Mouse (Mus musculus) embryonic fibroblast, embryonic 13.5 days (primary cell): Measurements from ENCODE around the gene Lcmt2. TPM values are rescaled to one million over a fixed set of nuclear protein-coding genes. Genes with fewer than 3 reads are reported as not detected.
A peak's percentile ranks its signal among the peaks of the same experiment; 100 is the strongest.

Experiments used
- H3K27ac ChIP-seq: 2 replicates; pipeline ENCODE4 v1.5.1; 2012; ENCODE audit warnings: low read length, control low read depth, inconsistent platforms; ENCODE audit not compliant: insufficient read depth
- H3K4me1 ChIP-seq: 2 replicates; pipeline ENCODE4 v1.6.1; 2011; ENCODE audit warnings: low read length; ENCODE audit not compliant: control insufficient read depth, insufficient read depth
- H3K4me3 ChIP-seq: 2 replicates; pipeline ENCODE4 v1.5.1; 2011; ENCODE audit warnings: mild to moderate bottlenecking, control low read depth, low read length; ENCODE audit not compliant: insufficient read depth
- CTCF ChIP-seq: IDR thresholded peaks from 2 replicates; pipeline ENCODE4 v1.5.1; 2011; ENCODE audit warnings: mild to moderate bottlenecking, control low read depth, low read length, moderate library complexity, borderline replicate concordance; ENCODE audit not compliant: insufficient read depth
- POLR2A ChIP-seq: IDR thresholded peaks from 2 replicates; pipeline ENCODE4 v1.6.1; 2011; ENCODE audit warnings: low read depth, mild to moderate bottlenecking, control low read depth, low read length, moderate library complexity
- polyA plus RNA-seq: library from polyadenylated mRNA; stranded (reverse); fragments of >200 nt; gene quantifications from 2 replicates; pipeline ENCODE4 v1.2.4, GENCODE M21; 2011; ENCODE audit warnings: low read depth; ENCODE audit not compliant: missing spikeins, insufficient read length

The Lcmt2 gene
- polyA plus RNA-seq: 4.4 and 5.5 TPM in 2 replicates

- peak within 1 kb of the TSS; percentile 81 for H3K27ac ChIP-seq
- peaks cover 2% of the 10 kb centered on the region for H3K4me1 ChIP-seq
- TF ChIP-seq POLR2A (peak; percentile 92), CTCF (no peak)
- peak within 1 kb of the TSS; percentile 65 for H3K4me3 ChIP-seq
Observed at GRCm38 (mm10) chr2:121140018-121140882, at the start of gene Lcmt2, which contains the start of gene Adal. TSS of gene Lcmt2 (minus strand) at chr2:121140653. TSS of gene Adal (plus strand) at chr2:121140428.

DNA sequence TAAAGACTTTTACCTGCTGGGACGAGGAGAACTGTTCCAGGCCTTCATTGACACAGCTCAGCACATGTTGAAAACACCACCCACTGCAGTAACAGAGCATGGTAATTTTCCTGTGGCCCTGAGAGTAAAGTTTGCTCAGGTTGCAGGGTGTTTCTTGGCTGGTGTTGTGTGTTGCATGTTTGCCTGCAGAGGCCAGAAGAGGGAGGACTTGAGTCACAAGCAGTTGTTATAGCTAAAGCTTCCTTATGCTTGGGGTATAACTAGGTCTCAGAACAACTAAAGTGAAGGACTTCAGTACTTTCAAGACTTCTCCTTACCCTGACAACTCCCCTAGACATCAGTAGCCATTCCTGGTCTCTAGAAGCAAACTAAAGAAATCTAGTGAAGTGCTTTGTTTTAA, 48.1 kb upstream of the Lcmt2 start:
- H3K27ac ChIP-seq: no peak overlapping the region
- TF ChIP-seq POLR2A (no peak), CTCF (no peak)

GRCm38 (mm10) chr2:121184142-121184541, 43.7 kb upstream of the Lcmt2 start:
- no peak overlapping the region for H3K4me3 ChIP-seq
- TF ChIP-seq POLR2A: no peak
- TF ChIP-seq CTCF: no peak
- no peak overlapping the region for H3K27ac ChIP-seq
- no peaks in the 10 kb centered on the region for H3K4me1 ChIP-seq

More for the DNA sequence above, 48.1 kb upstream of the Lcmt2 start:
- no peak overlapping the region for H3K4me3 ChIP-seq
- no peaks in the 10 kb centered on the region for H3K4me1 ChIP-seq

DNA sequence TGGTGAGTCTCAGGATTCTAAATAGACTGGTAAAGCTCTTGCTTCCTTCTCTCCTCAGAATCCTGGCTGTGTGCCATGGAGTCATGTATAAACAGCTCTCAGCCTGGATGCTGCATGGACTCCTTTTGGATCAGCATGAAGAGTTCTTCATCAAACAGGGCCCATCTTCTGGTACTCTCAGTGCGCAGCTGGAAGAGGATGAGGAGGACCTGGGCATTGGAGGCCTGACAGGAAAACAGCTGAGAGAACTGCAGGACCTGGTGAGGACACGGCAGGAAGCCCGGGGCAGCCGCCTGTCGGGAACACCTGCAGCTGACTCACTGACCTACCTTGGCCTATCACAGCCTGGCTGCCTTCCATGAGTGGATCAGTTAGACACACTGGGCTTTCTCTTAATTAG, 43.0 kb upstream of the Lcmt2 start:
- no peak overlapping the region for H3K4me3 ChIP-seq
- H3K4me1 ChIP-seq: no peaks in the 10 kb centered on the region
- TF ChIP-seq CTCF (no peak), POLR2A (no peak)
- H3K27ac ChIP-seq: no peak overlapping the region

GRCm38 (mm10) chr2:121178828-121179479, 38.5 kb upstream of the Lcmt2 start:
- H3K27ac ChIP-seq: no peak overlapping the region
- no peak overlapping the region for H3K4me3 ChIP-seq
- no peaks in the 10 kb centered on the region for H3K4me1 ChIP-seq
- TF ChIP-seq POLR2A (no peak), CTCF (no peak)

GRCm38 (mm10) chr2:121170980-121171742, 30.7 kb upstream of the Lcmt2 start, which contains the start of gene Zscan29:
TSS of gene Zscan29 (minus strand) at chr2:121171125.
- Histone ChIP-seq H3K27ac (peak within 1 kb of the TSS; percentile 74), H3K4me3 (peak within 1 kb of the TSS; percentile 89), H3K4me1 (no peaks in the 10 kb centered on the region; the same call in 1 of the 2 replicates)
- 0 out of 2 replicates have a peak, but pooled peaks have one; percentile 2 for TF ChIP-seq CTCF
- TF ChIP-seq POLR2A: peak; percentile 92

- Histone ChIP-seq H3K4me1 (no peaks in the 10 kb centered on the region; the same call in 1 of the 2 replicates), H3K27ac (peak within 1 kb of the TSS; percentile 74), H3K4me3 (peak within 1 kb of the TSS; percentile 89)
- TF ChIP-seq CTCF (no peak), POLR2A (no peak; the same call in 1 of the 2 replicates)
Observed at GRCm38 (mm10) chr2:121170481-121170971, 30.1 kb upstream of the Lcmt2 start, which contains the start of gene Tubgcp4. TSS of gene Tubgcp4 (plus strand) at chr2:121170654.

DNA sequence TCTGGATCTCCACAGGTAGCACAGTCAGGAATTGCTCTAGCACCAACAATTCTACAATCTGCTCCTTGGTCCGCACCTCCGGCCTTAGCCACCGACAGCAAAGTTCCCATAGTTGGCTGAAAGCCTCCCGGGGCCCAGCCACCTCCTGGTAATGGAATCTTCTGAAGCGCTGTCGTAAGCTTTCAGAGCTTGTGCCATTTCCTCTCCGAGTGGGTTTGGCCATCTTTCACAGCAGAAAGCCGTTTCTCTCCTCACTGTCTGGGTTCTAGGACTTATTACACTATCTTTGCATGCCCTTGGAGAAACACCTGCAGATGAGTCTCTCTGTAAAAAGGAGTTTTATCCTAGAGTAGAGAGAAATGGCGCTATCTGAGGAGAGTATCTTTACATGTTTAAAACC, 29.4 kb upstream of the Lcmt2 start:
- H3K27ac ChIP-seq: peak overlapping the region; percentile 74
- TF ChIP-seq CTCF: no peak
- TF ChIP-seq POLR2A: no peak
- H3K4me3 ChIP-seq: peak overlapping the region; percentile 89
- H3K4me1 ChIP-seq: no peaks in the 10 kb centered on the region; the same call in 1 of the 2 replicates

GRCm38 (mm10) chr2:121169173-121169572, 28.7 kb upstream of the Lcmt2 start:
- TF ChIP-seq CTCF: no peak
- TF ChIP-seq POLR2A: no peak
- Histone ChIP-seq H3K27ac (no peak overlapping the region), H3K4me3 (peak overlapping the region; percentile 89), H3K4me1 (no peaks in the 10 kb centered on the region; the same call in 1 of the 2 replicates)
